Mouse (Mus musculus): ENCODE results near the gene Gm2001. TPM values are rescaled to one million over a fixed set of nuclear protein-coding genes. Genes with fewer than 3 reads are reported as not detected.

Gene Gm2001
- polyA plus RNA-seq (2012; rRNA removed), result not detected in 2 replicates

DNA sequence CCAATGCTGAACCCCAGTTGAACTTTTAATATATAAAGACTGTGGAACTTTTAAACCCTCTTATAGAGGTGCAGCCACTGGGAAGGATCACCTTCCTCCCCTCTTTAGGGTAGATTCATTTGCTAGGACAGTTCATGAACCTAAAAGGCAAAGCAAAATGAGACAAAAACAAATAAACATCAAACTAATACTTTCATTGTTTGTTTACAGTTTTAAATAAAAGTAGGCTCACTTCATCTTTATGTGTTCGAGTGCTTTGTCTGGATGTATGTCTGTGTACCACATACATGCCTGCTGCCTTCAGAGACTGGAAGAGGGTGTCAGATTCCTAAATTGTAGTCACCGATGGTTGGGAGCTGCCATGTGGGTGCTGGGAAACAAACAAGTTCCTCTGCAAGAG is at the start of gene Gm2001:
Gene Gm2001, minus strand, starts transcription at position 101 of the 400 bp plus-strand sequence.

DNA sequence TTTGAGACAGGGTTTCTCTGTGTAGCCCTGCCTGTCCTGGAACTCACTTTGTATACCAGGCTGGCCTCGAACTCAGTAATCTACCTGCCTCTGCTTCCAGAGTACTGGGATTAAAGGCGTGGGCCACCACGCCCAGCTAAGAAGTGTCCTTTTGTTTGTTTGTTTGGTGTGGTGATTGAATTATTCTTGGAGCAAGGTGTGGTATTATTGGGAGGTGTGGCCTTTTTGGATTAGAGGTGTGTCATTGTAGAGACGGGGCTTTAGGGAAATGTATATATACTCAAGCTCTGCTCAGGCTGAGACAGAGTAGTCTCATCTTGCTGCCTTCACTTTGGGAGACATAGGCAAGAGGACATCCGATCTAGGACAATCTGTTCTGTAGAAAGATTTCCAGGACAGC is 31.6 kb upstream of the Gm2001 start, which contains the start of gene Gm2016:
Gene Gm2016, plus strand, starts transcription at position 301 of the 400 bp plus-strand sequence.

DNA sequence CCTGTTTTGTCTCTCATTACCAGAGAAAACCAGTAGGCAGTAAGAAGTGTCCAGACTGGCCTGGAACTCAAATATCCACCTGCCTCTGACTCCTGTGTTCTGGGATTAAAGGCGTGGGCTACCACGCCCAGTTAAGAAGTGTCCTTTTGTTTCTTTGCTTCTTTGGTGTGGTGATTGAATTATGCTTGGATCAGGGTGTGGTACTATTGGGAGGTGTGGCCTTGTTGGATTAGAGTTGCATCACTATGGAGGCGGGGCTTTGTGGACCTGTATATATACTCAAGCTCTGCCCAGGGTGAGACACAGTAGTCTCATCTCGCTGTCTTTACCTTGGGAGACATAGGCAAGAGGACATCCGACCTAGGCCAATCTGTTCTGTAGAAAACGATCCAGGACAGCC is 25.9 kb downstream of the Gm2001 start, which contains the start of gene BB287469:
Gene BB287469, plus strand, starts transcription at position 301 of the 400 bp plus-strand sequence.

DNA sequence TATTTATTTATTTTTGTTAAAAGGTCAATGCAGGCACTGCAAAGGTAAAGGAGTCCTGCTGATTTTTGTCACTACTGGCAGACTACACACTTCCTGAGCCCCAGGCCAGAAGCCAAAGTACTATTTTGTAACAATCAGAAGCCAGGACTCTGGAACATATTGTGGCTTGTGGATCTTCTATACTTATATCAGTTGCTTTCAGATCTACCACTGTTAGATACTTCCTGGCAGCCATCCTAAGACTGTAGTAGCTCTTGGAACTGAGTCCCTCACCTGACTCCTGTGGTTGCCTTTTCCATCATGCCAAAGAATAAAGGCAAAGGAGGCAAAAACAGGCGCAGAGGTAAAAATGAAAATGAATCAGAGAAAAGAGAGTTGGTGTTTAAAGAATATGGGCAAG is 46.9 kb downstream of the Gm2001 start, which contains the start of gene Gm21936:
Gene Gm21936, plus strand, starts transcription at position 301 of the 400 bp plus-strand sequence.

Other genes with a start within 250 kb of the Gm2001 start
- gene Oog1, start 239.7 kb downstream of the Gm2001 start, polyA plus RNA-seq (2012; rRNA removed), result not detected in 2 replicates
- gene Gm4027, start 223.5 kb downstream of the Gm2001 start, polyA plus RNA-seq (2012; rRNA removed), result not detected in 2 replicates
- gene Gm16381, start 197.7 kb downstream of the Gm2001 start, polyA plus RNA-seq (2012; rRNA removed), result not detected in 2 replicates
- gene Gm21319, start 66.6 kb downstream of the Gm2001 start, polyA plus RNA-seq (2012; rRNA removed), result not detected in 2 replicates
- not detected in 2 replicates for gene Gm21936, start 46.8 kb downstream of the Gm2001 start, polyA plus RNA-seq (2012; rRNA removed)
- gene BB287469, start 25.8 kb downstream of the Gm2001 start, polyA plus RNA-seq (2012; rRNA removed), result not detected in 2 replicates
- not detected in 2 replicates for gene Gm2016, start 31.7 kb upstream of the Gm2001 start, polyA plus RNA-seq (2012; rRNA removed)
- gene Gm2022, start 53.0 kb upstream of the Gm2001 start, polyA plus RNA-seq (2012; rRNA removed), result not detected in 2 replicates
- not detected in 2 replicates for gene Gm2035, start 77.5 kb upstream of the Gm2001 start, polyA plus RNA-seq (2012; rRNA removed)
- gene Gm2042, start 111.7 kb upstream of the Gm2001 start, polyA plus RNA-seq (2012; rRNA removed), result not detected in 2 replicates
- not detected in 2 replicates for gene Gm2075, start 169.5 kb upstream of the Gm2001 start, polyA plus RNA-seq (2012; rRNA removed)
- gene Gm6803, start 176.4 kb upstream of the Gm2001 start, polyA plus RNA-seq (2012; rRNA removed), result not detected in 2 replicates
- gene Gm2056, start 184.7 kb upstream of the Gm2001 start, polyA plus RNA-seq (2012; rRNA removed), result not detected in 2 replicates
- gene Gm16368, start 241.4 kb upstream of the Gm2001 start, polyA plus RNA-seq (2012; rRNA removed), result not detected in 2 replicates

All from stomach, adult 2 months (tissue).